Comparison of ENCODE assay signal across 8 mouse cellular contexts in the genomic region with DNA sequence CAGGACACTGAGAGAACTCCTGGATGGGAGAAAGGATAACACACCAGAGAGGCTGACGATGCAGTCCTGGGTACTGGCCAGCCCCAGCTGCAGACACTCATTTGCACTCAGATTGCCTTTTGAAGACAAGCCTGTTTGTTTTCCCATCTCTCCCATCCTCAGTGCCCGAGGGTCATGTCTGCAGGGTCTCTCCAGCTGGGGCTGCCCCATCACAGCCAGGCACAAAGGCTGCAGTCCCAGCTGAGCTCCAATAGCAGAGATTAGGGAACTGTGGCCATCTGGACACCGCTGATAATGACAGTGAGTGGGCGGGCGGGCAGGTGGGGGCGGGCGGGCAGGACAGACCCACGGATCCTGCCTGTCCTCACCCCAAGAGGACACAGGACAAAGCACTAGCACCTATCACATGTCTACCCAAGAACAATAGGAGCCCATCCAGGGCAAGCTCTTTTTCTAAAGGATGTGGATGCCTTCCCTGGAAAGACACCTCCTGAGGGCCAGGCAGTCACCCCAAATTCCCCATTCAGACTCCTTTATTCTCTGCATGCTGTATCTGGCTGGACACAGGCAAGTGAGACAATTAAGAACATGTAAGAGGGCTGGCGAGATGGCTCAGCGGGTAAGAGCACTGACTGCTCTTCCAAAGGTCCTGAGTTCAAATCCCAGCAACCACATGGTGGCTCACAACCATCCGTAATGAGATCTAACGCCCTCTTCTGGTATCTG. TPM values are rescaled to one million over a fixed set of nuclear protein-coding genes. Genes with fewer than 3 reads are reported as not detected.
DNase-seq lines count a peak whose midpoint lies in the region; ATAC-seq and TF ChIP-seq lines count a peak whose summit lies in the region.

No protein-coding gene starts in this region.

- no peak for TF ChIP-seq CTCF in MEL (IDR thresholded peaks at IDR 0.05 in 2 of 3, conservative IDR thresholded peaks at IDR 0.05 in 1 of 3; ENCODE audit: control insufficient read depth in 1 of 3, insufficient read depth in 1 of 3, low read depth in 2 of 3, low read length in 3 of 3, poor library complexity in 1 of 3, severe bottlenecking in 1 of 3)
- no peak for TF ChIP-seq CTCF in forebrain, postnatal 0 days (IDR thresholded peaks at IDR 0.05; ENCODE audit: low read depth)

- H3K4me1 ChIP-seq in MEL (ENCODE audit: control insufficient read depth in 1 of 2, insufficient read depth in 2 of 2, low read length in 2 of 2), result peaks cover 5 to 18% of the 10 kb centered on the region in 2 experiments
- H3K4me1 ChIP-seq in forebrain, postnatal 0 days (ENCODE audit: insufficient read depth), result no peaks in the 10 kb centered on the region
- peaks cover 68% of the 10 kb centered on the region for H3K4me1 ChIP-seq in liver, embryonic 15.5 days (replicated peaks)
- peaks cover 15% of the 10 kb centered on the region for H3K4me1 ChIP-seq in neural tube, embryonic 12.5 days

- peaks cover 5 to 24% of the 10 kb centered on the region in 2 experiments; a peak in 3 of 4 replicates for H3K36me3 ChIP-seq in MEL (ENCODE audit: control insufficient read depth in 1 of 2, insufficient read depth in 2 of 2, low read length in 2 of 2)
- H3K36me3 ChIP-seq in forebrain, postnatal 0 days (ENCODE audit: insufficient read depth), result peaks cover 53% of the 10 kb centered on the region
- H3K36me3 ChIP-seq in liver, embryonic 15.5 days (replicated peaks), result peaks cover 61% of the 10 kb centered on the region
- peaks cover 72% of the 10 kb centered on the region for H3K36me3 ChIP-seq in neural tube, embryonic 12.5 days

- 62% methylated on average over 12 of the region's 12 CpGs for WGBS in forebrain, postnatal 0 days
- WGBS in liver, embryonic 15.5 days (ENCODE audit: insufficient replicate concordance), result 40% methylated on average over 12 of the region's 12 CpGs
- WGBS in neural tube, embryonic 12.5 days, result 53% methylated on average over 12 of the region's 12 CpGs

- H3K4me2 ChIP-seq in forebrain, postnatal 0 days (ENCODE audit: low read depth), result no peak overlapping the region
- H3K4me2 ChIP-seq in liver, embryonic 15.5 days, result peak overlapping the region; percentile 32
- H3K4me2 ChIP-seq in neural tube, embryonic 12.5 days (replicated peaks), result no peak overlapping the region

- TF ChIP-seq EP300 in MEL (IDR thresholded peaks at IDR 0.05; ENCODE audit: low read depth in 1 of 2, low read length in 2 of 2), result peak; percentile 52 to 78; a peak in 3 of 4 replicates

- H3K27ac ChIP-seq in MEL (ENCODE audit: control insufficient read depth, low read depth, low read length), result peak overlapping the region; percentile 65
- no peak overlapping the region for H3K27ac ChIP-seq in forebrain, postnatal 0 days (ENCODE audit: low read depth, low read length)
- peak overlapping the region; percentile 64 for H3K27ac ChIP-seq in liver, embryonic 15.5 days (replicated peaks)
- H3K27ac ChIP-seq in neural tube, embryonic 12.5 days, result peak overlapping the region; percentile 23

- H3K9me3 ChIP-seq in MEL (replicated peaks; ENCODE audit: insufficient read depth, low read length), result no peaks in the 10 kb centered on the region
- no peaks in the 10 kb centered on the region for H3K9me3 ChIP-seq in forebrain, postnatal 0 days (ENCODE audit: low read length)
- H3K9me3 ChIP-seq in liver, embryonic 15.5 days (replicated peaks), result no peaks in the 10 kb centered on the region
- no peaks in the 10 kb centered on the region for H3K9me3 ChIP-seq in neural tube, embryonic 12.5 days

- ATAC-seq in frontal cortex, adult (ENCODE audit: low TSS enrichment), result peak; percentile 33
- ATAC-seq in forebrain, postnatal 0 days, result peak; percentile 39
- ATAC-seq in liver, embryonic 15.5 days (ENCODE audit: insufficient read depth), result peak; percentile 75
- peak; percentile 85 for ATAC-seq in neural tube, embryonic 12.5 days (ENCODE audit: low FRiP score, low read depth)

- TF ChIP-seq RAD21 in MEL (IDR thresholded peaks at IDR 0.05; ENCODE audit: low read depth, low read length), result no peak

- TF ChIP-seq POLR2A in MEL (IDR thresholded peaks at IDR 0.05; ENCODE audit: control insufficient read depth in 1 of 2, insufficient read depth in 1 of 2, low read depth in 1 of 2, low read length in 2 of 2, poor library complexity in 1 of 2), result no peak; a peak in 1 of 4 replicates

- DNase-seq in frontal cortex, postnatal 14 days (ENCODE audit: low spot score in 2 of 2), result no peak
- DNase-seq in MEL (ENCODE audit: low read depth, low spot score), result peak; percentile 56
- DNase-seq in forebrain, postnatal 0 days, result no peak
- DNase-seq in right cerebral cortex, postnatal 25 days, result no peak
- DNase-seq in ovary, adult 18-20 months (ENCODE audit: low spot score), result no peak

- peaks cover 3% of the 10 kb centered on the region for H3K79me2 ChIP-seq in MEL (ENCODE audit: control insufficient read depth, insufficient read depth, low read length, poor library complexity)

- no peaks in the 10 kb centered on the region for H3K27me3 ChIP-seq in MEL (ENCODE audit: control insufficient read depth in 1 of 2, insufficient read depth in 2 of 2, low read length in 2 of 2)
- H3K27me3 ChIP-seq in forebrain, postnatal 0 days (ENCODE audit: insufficient read depth, low read length), result no peaks in the 10 kb centered on the region
- peaks cover 13% of the 10 kb centered on the region for H3K27me3 ChIP-seq in liver, embryonic 15.5 days
- H3K27me3 ChIP-seq in neural tube, embryonic 12.5 days (replicated peaks), result no peaks in the 10 kb centered on the region

- H3K4me3 ChIP-seq in MEL (ENCODE audit: control insufficient read depth in 1 of 2, insufficient read depth in 1 of 2, low read depth in 2 of 2, low read length in 2 of 2), result no peak overlapping the region
- H3K4me3 ChIP-seq in forebrain, postnatal 0 days (ENCODE audit: low read depth, low read length), result no peak overlapping the region
- H3K4me3 ChIP-seq in liver, embryonic 15.5 days (replicated peaks), result no peak overlapping the region
- H3K4me3 ChIP-seq in neural tube, embryonic 12.5 days, result no peak overlapping the region

- peak overlapping the region; percentile 36; the same call in 1 of the 2 replicates for H3K9ac ChIP-seq in MEL (ENCODE audit: control insufficient read depth, low read depth, low read length, poor library complexity, severe bottlenecking)
- H3K9ac ChIP-seq in forebrain, postnatal 0 days, result no peak overlapping the region
- H3K9ac ChIP-seq in liver, embryonic 15.5 days, result no peak overlapping the region
- H3K9ac ChIP-seq in neural tube, embryonic 12.5 days, result no peak overlapping the region

TF ChIP-seq in MEL, 35 proteins besides CTCF, POLR2A, EP300 and RAD21 (continues in another document):
- TF ChIP-seq MYC (IDR thresholded peaks at IDR 0.05; ENCODE audit: low read depth, low read length) (0 out of 2 replicates have a peak, but pooled peaks have one; percentile 23), TCF12 (IDR thresholded peaks at IDR 0.05; ENCODE audit: low read depth, low read length) (peak; percentile 84), E2F4 (IDR thresholded peaks at IDR 0.05; ENCODE audit: borderline replicate concordance, low read depth, low read length) (no peak), USF1 (IDR thresholded peaks at IDR 0.05; ENCODE audit: low read depth, low read length) (no peak), GABPA (IDR thresholded peaks at IDR 0.05; ENCODE audit: low read depth, low read length) (no peak), BHLHE40 (IDR thresholded peaks at IDR 0.05; ENCODE audit: borderline replicate concordance, low read depth, low read length) (no peak), ELF1 (IDR thresholded peaks at IDR 0.05; ENCODE audit: low read depth, low read length) (no peak), TAL1 (IDR thresholded peaks at IDR 0.05; ENCODE audit: low read length) (peak; percentile 85), ZKSCAN1 (IDR thresholded peaks at IDR 0.05; ENCODE audit: low read depth, low read length) (no peak), NELFE (IDR thresholded peaks at IDR 0.05; ENCODE audit: low read depth, low read length) (no peak; the same call in 1 of the 2 replicates), MYB (IDR thresholded peaks at IDR 0.05; ENCODE audit: low read depth, low read length) (no peak), MEF2A (IDR thresholded peaks at IDR 0.05; ENCODE audit: extremely low read depth, insufficient replicate concordance, low read depth, low read length, poor library complexity, severe bottlenecking) (no peak), USF2 (IDR thresholded peaks at IDR 0.05; ENCODE audit: borderline replicate concordance in 1 of 2, insufficient read depth in 1 of 2, low read depth in 1 of 2, low read length in 2 of 2) (no peak), ZNF384 (IDR thresholded peaks at IDR 0.05; ENCODE audit: low read depth, low read length) (no peak), RCOR1 (IDR thresholded peaks at IDR 0.05; ENCODE audit: low read depth, low read length) (0 out of 2 replicates have a peak, but pooled peaks have one; percentile 28), CHD2 (IDR thresholded peaks at IDR 0.05; ENCODE audit: low read length) (no peak), ETS1 (IDR thresholded peaks at IDR 0.05; ENCODE audit: low read depth, low read length) (peak; percentile 48; the same call in 1 of the 2 replicates), POLR2AphosphoS5 (IDR thresholded peaks at IDR 0.05; ENCODE audit: borderline replicate concordance, low read depth, low read length) (no peak), MXI1 (IDR thresholded peaks at IDR 0.05; ENCODE audit: low read depth, low read length) (peak; percentile 19; the same call in 1 of the 2 replicates), TBP (IDR thresholded peaks at IDR 0.05; ENCODE audit: low read depth, low read length) (peak; percentile 86)

RNA-seq across cellular contexts. Expression of a gene that starts 8.5 kb away (rescaled TPM):
- total RNA-seq in MEL (2012; rRNA removed), result 2,066 and 2,287 TPM in 2 replicates
- 1,000 to 10,000 TPM in 1 of 2 experiments, 100 to 1,000 TPM in 1; 157 to 1,899 TPM for polyA plus RNA-seq in MEL (2012; ENCODE audit: insufficient read depth in 1 of 2, insufficient read length in 2 of 2, low read depth in 1 of 2, low replicate concordance in 2 of 2, missing spikeins in 1 of 2)
- 1,114 and 1,634 TPM in 2 replicates for total RNA-seq in forebrain, postnatal 0 days (2014; rRNA removed)
- 543 and 688 TPM in 2 replicates for polyA plus RNA-seq in forebrain, postnatal 0 days (2015; fragmentation: Nextera tagmentation; extraction: Ambion mirVana)
- polyA plus RNA-seq in liver, embryonic 15.5 days (2015; fragmentation: Nextera tagmentation; extraction: Ambion mirVana), result 380 and 449 TPM in 2 replicates
- polyA plus RNA-seq in neural tube, embryonic 12.5 days (2016; fragmentation: Nextera tagmentation; extraction: Ambion mirVana), result 536 and 541 TPM in 2 replicates

RNA-seq across cellular contexts. Expression of a gene that starts 9.2 kb away (rescaled TPM):
- not detected in 2 replicates for total RNA-seq in MEL (2012; rRNA removed)
- under 1 TPM in 1 of 2 experiments, not detected in 1; 0.04 TPM for polyA plus RNA-seq in MEL (2012; ENCODE audit: insufficient read depth in 1 of 2, insufficient read length in 2 of 2, low read depth in 1 of 2, low replicate concordance in 2 of 2, missing spikeins in 1 of 2)
- 3.8 and 4.5 TPM in 2 replicates for total RNA-seq in forebrain, postnatal 0 days (2014; rRNA removed)
- polyA plus RNA-seq in forebrain, postnatal 0 days (2015; fragmentation: Nextera tagmentation; extraction: Ambion mirVana), result 3.1 and 3.4 TPM in 2 replicates
- 0.06 and 0.09 TPM in 2 replicates for polyA plus RNA-seq in liver, embryonic 15.5 days (2015; fragmentation: Nextera tagmentation; extraction: Ambion mirVana)
- polyA plus RNA-seq in neural tube, embryonic 12.5 days (2016; fragmentation: Nextera tagmentation; extraction: Ambion mirVana), result 41.1 and 46.9 TPM in 2 replicates

Comparison
In these comparisons a context has a peak if more than half of its experiments do, and no peak if none do; other contexts are left out.
1. ATAC-seq: peak in every context shown above with its lines; median percentile 85 in neural tube, embryonic 12.5 days; 75 in liver, embryonic 15.5 days; 39 in forebrain, postnatal 0 days; 33 in frontal cortex, adult.